Mouse (Mus musculus): ENCODE results near the gene Fgfr2.
A peak's percentile ranks its signal among the peaks of the same experiment; 100 is the strongest.

The Fgfr2 gene

GRCm38 (mm10) chr7:133083936-133084614, 39.1 kb downstream of the Fgfr2 start:
- DNase-seq, result no peak

GRCm38 (mm10) chr7:133078929-133079328, 44.2 kb downstream of the Fgfr2 start:
- no peak for DNase-seq

GRCm38 (mm10) chr7:133074462-133075133, 48.6 kb downstream of the Fgfr2 start:
- peak; percentile 42 for DNase-seq

- DNase-seq, result no peak
These were observed 50.0 kb downstream of the Fgfr2 start for GRCm38 (mm10) chr7:133073147-133073651.

GRCm38 (mm10) chr7:133072535-133072934, 50.6 kb downstream of the Fgfr2 start:
- DNase-seq, result no peak

GRCm38 (mm10) chr7:133067321-133067841, 55.8 kb downstream of the Fgfr2 start:
- no peak for DNase-seq

- DNase-seq, result no peak
These were observed 56.4 kb downstream of the Fgfr2 start for GRCm38 (mm10) chr7:133066776-133067175.

GRCm38 (mm10) chr7:133062055-133062454, 61.1 kb downstream of the Fgfr2 start:
- no peak for DNase-seq

GRCm38 (mm10) chr7:133060170-133060569, 63.0 kb downstream of the Fgfr2 start:
- DNase-seq, result no peak

GRCm38 (mm10) chr7:133059517-133060104, 63.5 kb downstream of the Fgfr2 start:
- no peak for DNase-seq

- DNase-seq, result no peak
These were observed 64.0 kb downstream of the Fgfr2 start for GRCm38 (mm10) chr7:133059150-133059509.

- no peak for DNase-seq
These were observed 64.5 kb downstream of the Fgfr2 start for GRCm38 (mm10) chr7:133058496-133059149.

GRCm38 (mm10) chr7:133056924-133057323, 66.2 kb downstream of the Fgfr2 start:
- DNase-seq, result peak; percentile 31

GRCm38 (mm10) chr7:133054486-133054885, 68.7 kb downstream of the Fgfr2 start:
- no peak for DNase-seq

GRCm38 (mm10) chr7:133053757-133054156, 69.4 kb downstream of the Fgfr2 start:
- DNase-seq, result no peak

- peak; percentile 32 for DNase-seq
These were observed 70.3 kb downstream of the Fgfr2 start for GRCm38 (mm10) chr7:133052819-133053218.

- peak; percentile 58 for DNase-seq
These were observed 72.5 kb downstream of the Fgfr2 start for GRCm38 (mm10) chr7:133050681-133051080.

GRCm38 (mm10) chr7:133048085-133048630, 75.0 kb downstream of the Fgfr2 start:
- DNase-seq, result no peak

GRCm38 (mm10) chr7:133047287-133047686, 75.9 kb downstream of the Fgfr2 start:
- DNase-seq, result no peak

- DNase-seq, result no peak
These were observed 78.4 kb downstream of the Fgfr2 start for GRCm38 (mm10) chr7:133044721-133045120.

- DNase-seq, result no peak
These were observed 81.4 kb downstream of the Fgfr2 start for GRCm38 (mm10) chr7:133041784-133042183.

- no peak for DNase-seq
These were observed 82.3 kb downstream of the Fgfr2 start for GRCm38 (mm10) chr7:133040688-133041345.

All from kidney, adult 18-20 months (tissue).